Mouse (Mus musculus): ENCODE measurements around the gene Cdkn1b. TPM values are rescaled to one million over a fixed set of nuclear protein-coding genes. Genes with fewer than 3 reads are reported as not detected.
A peak's percentile ranks its signal among the peaks of the same experiment; 100 is the strongest.

Cdkn1b gene
- polyA plus RNA-seq (2012; rRNA removed) (29.8 and 30.3 TPM in 2 replicates), polyA plus RNA-seq (2014; fragmentation: Nextera tagmentation; extraction: Ambion mirVana) (18.3 and 18.8 TPM in 2 replicates)

DNA sequence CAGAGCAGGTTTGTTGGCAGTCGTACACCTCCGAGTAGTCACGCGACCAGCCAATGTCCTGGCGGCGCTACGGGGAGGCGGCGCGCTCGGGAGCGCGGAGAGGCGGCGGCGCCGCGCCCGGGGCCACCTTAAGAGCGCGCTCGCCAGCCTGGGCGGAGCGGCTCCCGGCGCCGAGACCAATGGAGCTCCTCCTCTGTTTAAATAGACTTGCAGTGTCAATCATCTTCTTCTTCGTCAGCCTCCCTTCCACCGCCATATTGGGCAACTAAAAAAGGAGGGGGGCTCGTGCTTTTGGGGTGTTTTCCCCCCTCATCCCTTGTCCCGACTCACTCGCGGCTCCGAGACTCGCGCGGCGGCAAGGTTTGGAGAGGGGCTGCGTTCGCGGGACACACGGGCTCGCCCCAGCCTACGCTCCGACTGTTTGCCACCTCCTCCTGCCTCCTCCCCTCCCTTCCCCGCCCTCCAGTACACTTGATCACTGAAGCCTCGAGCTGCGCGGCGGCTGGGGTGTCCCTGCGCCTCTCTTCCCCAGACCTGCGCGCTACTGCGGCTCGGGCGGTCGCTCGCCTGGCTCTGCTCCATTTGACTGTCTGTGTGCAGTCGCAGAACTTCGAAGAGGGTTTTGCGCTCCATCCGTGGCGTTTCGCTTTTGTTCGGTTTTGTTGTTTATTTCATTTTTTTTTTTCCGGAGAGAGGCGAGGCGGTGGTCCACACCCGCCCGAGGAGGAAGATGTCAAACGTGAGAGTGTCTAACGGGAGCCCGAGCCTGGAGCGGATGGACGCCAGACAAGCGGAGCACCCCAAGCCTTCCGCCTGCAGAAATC, at the start of gene Cdkn1b:
Gene Cdkn1b (plus strand): TSS at position 212 of the 824 bp plus-strand sequence.
- Histone ChIP-seq H3K9me3 (ENCODE audit: control insufficient read depth, low read length) (no peaks in the 10 kb centered on the region), H3K27ac (replicated peaks; ENCODE audit: low read depth, low read length) (peak within 1 kb of the TSS; percentile 94), H3K9ac (ENCODE audit: low read depth, low read length, severe bottlenecking) (peak within 1 kb of the TSS; percentile 87), H3K4me1 (ENCODE audit: control insufficient read depth, insufficient read depth, low read length) (peaks cover 31% of the 10 kb centered on the region), H3K36me3 (ENCODE audit: control insufficient read depth, insufficient read depth, low read length) (peaks cover 15% of the 10 kb centered on the region), H3K4me3 (replicated peaks; ENCODE audit: low read length) (peak within 1 kb of the TSS; percentile 84), H3K4me2 (replicated peaks; ENCODE audit: low read depth, low read length, severe bottlenecking) (peak within 1 kb of the TSS; percentile 88), H3K27me3 (ENCODE audit: control insufficient read depth, insufficient read depth, low read length) (no peaks in the 10 kb centered on the region)
- peak; percentile 94 for ATAC-seq (ENCODE audit: low FRiP score, low read depth)
- DNase-seq (ENCODE audit: low spot score) = peak; percentile 93
- TF ChIP-seq POLR2A (IDR thresholded peaks at IDR 0.05; ENCODE audit: borderline replicate concordance, extremely low read depth, insufficient read depth, insufficient read length) = no peak
- under 1% methylated on average over 69 of the region's 77 CpGs for WGBS

DNA sequence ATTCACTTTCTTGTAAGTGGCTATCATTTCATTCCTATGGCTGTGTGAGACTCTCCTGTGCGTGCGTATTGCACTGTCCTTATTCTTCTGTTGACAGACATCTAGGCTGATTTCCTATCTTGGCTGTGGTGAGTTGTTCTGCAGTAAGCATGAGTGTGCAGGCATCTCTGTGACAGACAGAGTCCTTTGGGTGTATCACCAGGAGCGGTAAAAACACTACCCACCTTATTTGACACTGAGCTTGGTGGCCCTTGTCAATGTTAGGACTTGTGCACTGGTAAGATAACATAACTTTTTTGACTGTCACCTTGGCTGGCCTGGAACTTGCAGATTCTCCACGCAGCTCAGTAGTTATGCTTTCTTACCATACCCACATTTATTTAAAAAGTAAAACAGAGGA, 49.3 kb upstream of the Cdkn1b start:
- H3K9ac ChIP-seq (ENCODE audit: low read depth, low read length, severe bottlenecking) = no peak overlapping the region
- no peak for TF ChIP-seq POLR2A (IDR thresholded peaks at IDR 0.05; ENCODE audit: borderline replicate concordance, extremely low read depth, insufficient read depth, insufficient read length)
- no peak overlapping the region for H3K4me3 ChIP-seq (replicated peaks; ENCODE audit: low read length)
- H3K27me3 ChIP-seq (ENCODE audit: control insufficient read depth, insufficient read depth, low read length) = no peaks in the 10 kb centered on the region
- DNase-seq (ENCODE audit: low spot score) (no peak), ATAC-seq (ENCODE audit: low FRiP score, low read depth) (no peak)
- no peak overlapping the region for H3K4me2 ChIP-seq (replicated peaks; ENCODE audit: low read depth, low read length, severe bottlenecking)
- WGBS = 87% methylated on average over 4 of the region's 4 CpGs
- H3K36me3 ChIP-seq (ENCODE audit: control insufficient read depth, insufficient read depth, low read length) = peaks cover 6% of the 10 kb centered on the region
- no peak overlapping the region for H3K27ac ChIP-seq (replicated peaks; ENCODE audit: low read depth, low read length)
- no peaks in the 10 kb centered on the region for H3K4me1 ChIP-seq (ENCODE audit: control insufficient read depth, insufficient read depth, low read length)
- H3K9me3 ChIP-seq (ENCODE audit: control insufficient read depth, low read length) = no peaks in the 10 kb centered on the region

DNA sequence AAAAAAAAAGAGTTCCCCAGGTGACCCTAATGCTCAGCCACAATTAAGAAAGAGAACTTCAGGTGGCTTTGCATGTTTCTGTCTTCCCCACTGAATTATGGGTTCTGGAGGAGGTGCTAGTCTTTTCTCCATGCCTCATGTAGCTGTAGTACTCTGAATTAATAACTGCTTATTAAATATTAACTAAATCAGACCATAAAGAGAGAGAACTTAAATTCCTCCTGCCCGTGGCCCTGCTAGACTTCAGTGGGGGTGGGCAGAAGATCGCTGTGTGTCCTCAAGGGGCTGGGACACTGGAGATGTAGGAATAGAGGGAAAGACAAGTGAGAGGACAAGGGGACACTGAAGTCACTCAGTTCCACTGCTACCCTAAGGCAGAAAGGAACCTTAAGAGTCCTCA, 48.0 kb upstream of the Cdkn1b start:
- no peaks in the 10 kb centered on the region for H3K4me1 ChIP-seq (ENCODE audit: control insufficient read depth, insufficient read depth, low read length)
- peaks cover 6% of the 10 kb centered on the region for H3K36me3 ChIP-seq (ENCODE audit: control insufficient read depth, insufficient read depth, low read length)
- no peak overlapping the region for H3K9ac ChIP-seq (ENCODE audit: low read depth, low read length, severe bottlenecking)
- DNase-seq (ENCODE audit: low spot score) (no peak), ATAC-seq (ENCODE audit: low FRiP score, low read depth) (no peak)
- no peaks in the 10 kb centered on the region for H3K9me3 ChIP-seq (ENCODE audit: control insufficient read depth, low read length)
- H3K4me2 ChIP-seq (replicated peaks; ENCODE audit: low read depth, low read length, severe bottlenecking) = no peak overlapping the region
- no peak overlapping the region for H3K27ac ChIP-seq (replicated peaks; ENCODE audit: low read depth, low read length)
- no peaks in the 10 kb centered on the region for H3K27me3 ChIP-seq (ENCODE audit: control insufficient read depth, insufficient read depth, low read length)
- TF ChIP-seq POLR2A (IDR thresholded peaks at IDR 0.05; ENCODE audit: borderline replicate concordance, extremely low read depth, insufficient read depth, insufficient read length) = no peak
- WGBS = 87% methylated on average over 2 of the region's 2 CpGs
- H3K4me3 ChIP-seq (replicated peaks; ENCODE audit: low read length) = no peak overlapping the region

DNA sequence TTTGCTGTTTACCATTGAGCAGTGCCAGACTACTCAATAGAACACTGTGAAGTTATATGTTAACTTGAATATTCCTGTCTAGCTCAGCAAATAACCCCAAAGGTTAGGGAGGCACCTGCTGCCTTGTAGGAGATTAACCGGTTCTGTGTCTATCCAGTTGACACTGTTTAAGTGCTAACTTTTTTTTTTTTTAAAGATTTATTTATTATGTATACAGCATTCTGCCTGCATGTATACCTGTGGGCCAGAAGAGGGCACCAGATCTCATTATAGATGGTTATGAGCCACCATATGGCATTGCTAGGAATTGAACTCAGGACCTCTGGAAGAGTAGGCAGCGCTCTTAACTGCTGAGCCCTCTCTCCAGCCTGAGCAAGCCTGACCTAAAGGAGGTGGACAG, 47.2 kb upstream of the Cdkn1b start:
- H3K4me2 ChIP-seq (replicated peaks; ENCODE audit: low read depth, low read length, severe bottlenecking) = no peak overlapping the region
- no peaks in the 10 kb centered on the region for H3K4me1 ChIP-seq (ENCODE audit: control insufficient read depth, insufficient read depth, low read length)
- no peaks in the 10 kb centered on the region for H3K27me3 ChIP-seq (ENCODE audit: control insufficient read depth, insufficient read depth, low read length)
- peaks cover 6% of the 10 kb centered on the region for H3K36me3 ChIP-seq (ENCODE audit: control insufficient read depth, insufficient read depth, low read length)
- 71% methylated on average over 2 of the region's 2 CpGs for WGBS
- no peak overlapping the region for H3K4me3 ChIP-seq (replicated peaks; ENCODE audit: low read length)
- no peaks in the 10 kb centered on the region for H3K9me3 ChIP-seq (ENCODE audit: control insufficient read depth, low read length)
- H3K9ac ChIP-seq (ENCODE audit: low read depth, low read length, severe bottlenecking) = no peak overlapping the region
- no peak for TF ChIP-seq POLR2A (IDR thresholded peaks at IDR 0.05; ENCODE audit: borderline replicate concordance, extremely low read depth, insufficient read depth, insufficient read length)
- ATAC-seq (ENCODE audit: low FRiP score, low read depth) = no peak
- no peak for DNase-seq (ENCODE audit: low spot score)
- H3K27ac ChIP-seq (replicated peaks; ENCODE audit: low read depth, low read length) = no peak overlapping the region

DNA sequence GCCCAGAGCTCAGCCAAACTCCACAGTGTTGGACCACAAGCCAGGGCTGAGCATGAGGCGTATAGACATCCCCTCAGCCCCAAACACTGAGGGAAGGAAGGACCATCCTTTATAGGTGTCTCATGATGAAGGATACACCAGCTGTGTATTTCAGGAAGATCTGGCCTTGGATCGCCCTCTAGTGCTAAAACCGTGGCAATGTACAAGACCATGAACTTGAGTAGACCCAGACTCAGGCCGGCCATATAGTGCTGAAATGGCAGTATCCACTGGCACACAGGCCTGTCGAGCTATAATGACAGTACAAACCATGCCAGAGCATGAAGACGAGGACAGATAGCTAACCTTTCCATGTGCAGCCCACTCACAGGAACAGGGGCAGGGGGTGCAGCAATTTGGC, 43.4 kb upstream of the Cdkn1b start:
- Histone ChIP-seq H3K36me3 (ENCODE audit: control insufficient read depth, insufficient read depth, low read length) (no peaks in the 10 kb centered on the region), H3K9me3 (ENCODE audit: control insufficient read depth, low read length) (no peaks in the 10 kb centered on the region), H3K4me1 (ENCODE audit: control insufficient read depth, insufficient read depth, low read length) (no peaks in the 10 kb centered on the region), H3K27me3 (ENCODE audit: control insufficient read depth, insufficient read depth, low read length) (no peaks in the 10 kb centered on the region), H3K27ac (replicated peaks; ENCODE audit: low read depth, low read length) (no peak overlapping the region), H3K4me2 (replicated peaks; ENCODE audit: low read depth, low read length, severe bottlenecking) (no peak overlapping the region), H3K4me3 (replicated peaks; ENCODE audit: low read length) (no peak overlapping the region), H3K9ac (ENCODE audit: low read depth, low read length, severe bottlenecking) (no peak overlapping the region)
- no peak for TF ChIP-seq POLR2A (IDR thresholded peaks at IDR 0.05; ENCODE audit: borderline replicate concordance, extremely low read depth, insufficient read depth, insufficient read length)
- DNase-seq (ENCODE audit: low spot score) (no peak), ATAC-seq (ENCODE audit: low FRiP score, low read depth) (no peak)
- 75% methylated on average over 6 of the region's 6 CpGs for WGBS

Data from limb, embryonic 14.5 days (tissue).